Comparison of ENCODE assay signal across 23 mouse cellular contexts in genomic region chr11:5068126-5068971, GRCm38 (mm10). TPM values are rescaled to one million over a fixed set of nuclear protein-coding genes. Genes with fewer than 3 reads are reported as not detected.
A peak's percentile ranks its signal among the peaks of the same experiment; 100 is the strongest.
DNase-seq lines count a peak whose midpoint lies in the region; ATAC-seq lines count a peak whose summit lies in the region.
"Had no signal": no experiment of that assay in that cellular context is flagged by ENCODE, and none has a peak within 500 bp of the region (broad histone marks: within the 10 kb centered on the region; RNA-seq: fewer than 3 reads in every experiment).

No protein-coding gene starts in this region.

- H3K9ac ChIP-seq in midbrain, embryonic 13.5 days (replicated peaks), result no peak overlapping the region
- H3K9ac ChIP-seq in midbrain, embryonic 16.5 days (ENCODE audit: low read depth, low read length), result no peak overlapping the region
- no peak overlapping the region for H3K9ac ChIP-seq in liver, embryonic 13.5 days
- no peak overlapping the region for H3K9ac ChIP-seq in neural tube, embryonic 15.5 days (replicated peaks)
- H3K9ac ChIP-seq: embryonic facial prominence, embryonic 12.5 days; heart, embryonic 12.5 days; hindbrain, embryonic 13.5 days; kidney, embryonic 15.5 days; neural tube, embryonic 12.5 days had no signal

- no peak overlapping the region for H3K4me3 ChIP-seq in midbrain, embryonic 13.5 days (replicated peaks)
- no peak overlapping the region for H3K4me3 ChIP-seq in midbrain, embryonic 16.5 days (ENCODE audit: low read depth, low read length)
- H3K4me3 ChIP-seq in liver, embryonic 13.5 days (replicated peaks), result no peak overlapping the region
- no peak overlapping the region for H3K4me3 ChIP-seq in hindbrain, embryonic 10.5 days
- H3K4me3 ChIP-seq in neural tube, embryonic 15.5 days (replicated peaks), result no peak overlapping the region
- H3K4me3 ChIP-seq: embryonic facial prominence, embryonic 12.5 days; erythroblast, embryonic 14.5 days; heart, embryonic 12.5 days; hindbrain, embryonic 13.5 days; kidney, embryonic 15.5 days; midbrain, embryonic 10.5 days; neural tube, embryonic 12.5 days had no signal

- H3K36me3 ChIP-seq in midbrain, embryonic 13.5 days, result peaks cover 54% of the 10 kb centered on the region
- H3K36me3 ChIP-seq in midbrain, embryonic 16.5 days (ENCODE audit: control insufficient read depth, insufficient read depth, low read length), result peaks cover 37% of the 10 kb centered on the region
- H3K36me3 ChIP-seq in liver, embryonic 13.5 days, result peaks cover 58% of the 10 kb centered on the region
- H3K36me3 ChIP-seq in hindbrain, embryonic 10.5 days, result peaks cover 60% of the 10 kb centered on the region
- peaks cover 56% of the 10 kb centered on the region for H3K36me3 ChIP-seq in neural tube, embryonic 15.5 days

- H3K9me3 ChIP-seq in midbrain, embryonic 13.5 days, result no peaks in the 10 kb centered on the region
- no peaks in the 10 kb centered on the region for H3K9me3 ChIP-seq in midbrain, embryonic 16.5 days (replicated peaks; ENCODE audit: control insufficient read depth, low read length, poor library complexity, severe bottlenecking)
- H3K9me3 ChIP-seq in liver, embryonic 13.5 days (replicated peaks), result no peaks in the 10 kb centered on the region
- no peaks in the 10 kb centered on the region for H3K9me3 ChIP-seq in hindbrain, embryonic 10.5 days
- H3K9me3 ChIP-seq in neural tube, embryonic 15.5 days (replicated peaks), result no peaks in the 10 kb centered on the region
- H3K9me3 ChIP-seq: embryonic facial prominence, embryonic 12.5 days; heart, embryonic 12.5 days; hindbrain, embryonic 13.5 days; kidney, embryonic 15.5 days; midbrain, embryonic 10.5 days; neural tube, embryonic 12.5 days had no signal

- H3K27me3 ChIP-seq in midbrain, embryonic 13.5 days, result peaks cover 16% of the 10 kb centered on the region
- peaks cover 4% of the 10 kb centered on the region for H3K27me3 ChIP-seq in midbrain, embryonic 16.5 days (ENCODE audit: control insufficient read depth, insufficient read depth, low read depth, low read length)
- peaks cover 16% of the 10 kb centered on the region for H3K27me3 ChIP-seq in liver, embryonic 13.5 days
- H3K27me3 ChIP-seq in hindbrain, embryonic 10.5 days (ENCODE audit: insufficient read depth, poor library complexity, severe bottlenecking), result peaks cover 16% of the 10 kb centered on the region
- H3K27me3 ChIP-seq in neural tube, embryonic 15.5 days (replicated peaks), result peaks cover 7% of the 10 kb centered on the region

- no peak for ATAC-seq in midbrain, embryonic 13.5 days
- no peak for ATAC-seq in midbrain, embryonic 16.5 days
- ATAC-seq in liver, embryonic 13.5 days (ENCODE audit: low read depth), result no peak
- ATAC-seq in neural tube, embryonic 15.5 days (ENCODE audit: low FRiP score), result no peak
- ATAC-seq: CD4-positive, CD25-positive, alpha-beta regulatory T cell, adult 4 months; forebrain, embryonic 16.5 days; inflammation-experienced regulatory T-cells, adult 6 months had no signal

- H3K4me2 ChIP-seq in midbrain, embryonic 13.5 days (replicated peaks), result no peak overlapping the region
- H3K4me2 ChIP-seq in midbrain, embryonic 16.5 days (ENCODE audit: low read length), result no peak overlapping the region
- no peak overlapping the region for H3K4me2 ChIP-seq in liver, embryonic 13.5 days
- no peak overlapping the region for H3K4me2 ChIP-seq in neural tube, embryonic 15.5 days
- H3K4me2 ChIP-seq: embryonic facial prominence, embryonic 12.5 days; heart, embryonic 12.5 days; hindbrain, embryonic 13.5 days; kidney, embryonic 15.5 days; neural tube, embryonic 12.5 days had no signal

- 0 out of 2 replicates have a peak overlapping the region, but pooled peaks have one; percentile 9 for H3K27ac ChIP-seq in midbrain, embryonic 13.5 days
- no peak overlapping the region for H3K27ac ChIP-seq in midbrain, embryonic 16.5 days (ENCODE audit: low read length)
- peak overlapping the region; percentile 23; the same call in 1 of the 2 replicates for H3K27ac ChIP-seq in liver, embryonic 13.5 days
- no peak overlapping the region for H3K27ac ChIP-seq in hindbrain, embryonic 10.5 days
- no peak overlapping the region for H3K27ac ChIP-seq in neural tube, embryonic 15.5 days (replicated peaks)
- H3K27ac ChIP-seq: embryonic facial prominence, embryonic 12.5 days; hindbrain, embryonic 13.5 days; kidney, embryonic 15.5 days; macrophage; midbrain, embryonic 10.5 days; neural tube, embryonic 12.5 days had no signal

- WGBS in midbrain, embryonic 13.5 days, result 88% methylated on average over 9 of the region's 9 CpGs
- WGBS in midbrain, embryonic 16.5 days, result 84% methylated on average over 9 of the region's 9 CpGs
- 61% methylated on average over 9 of the region's 9 CpGs for WGBS in liver, embryonic 13.5 days (ENCODE audit: insufficient replicate concordance)
- 85% methylated on average over 9 of the region's 9 CpGs for WGBS in hindbrain, embryonic 10.5 days
- WGBS in neural tube, embryonic 15.5 days, result 80% methylated on average over 9 of the region's 9 CpGs

- H3K4me1 ChIP-seq in midbrain, embryonic 13.5 days (replicated peaks), result peaks cover 20% of the 10 kb centered on the region
- peaks cover 10% of the 10 kb centered on the region for H3K4me1 ChIP-seq in midbrain, embryonic 16.5 days (ENCODE audit: control insufficient read depth, insufficient read depth, low read length)
- H3K4me1 ChIP-seq in liver, embryonic 13.5 days (replicated peaks), result peaks cover 47% of the 10 kb centered on the region
- peaks cover 21% of the 10 kb centered on the region for H3K4me1 ChIP-seq in hindbrain, embryonic 10.5 days (replicated peaks)
- peaks cover 20% of the 10 kb centered on the region for H3K4me1 ChIP-seq in neural tube, embryonic 15.5 days

- peak; percentile 31 for DNase-seq in adrenal gland, postnatal 14 days
- DNase-seq in adrenal gland, adult (ENCODE audit: inconsistent age in 2 of 2, low spot score in 1 of 2), result no peak
- no peak for DNase-seq in liver, embryonic 13.5 days
- DNase-seq in lung, postnatal 36 days, result peak; percentile 77
- no peak for DNase-seq in hindbrain, embryonic 10.5 days (ENCODE audit: low spot score)
- DNase-seq: adrenal gland, adult 2 months; heart, postnatal 14 days; thymus, adult 18-20 months had no signal

RNA-seq across cellular contexts. Expression of gene Gas2l1, which starts 3.2 kb away (rescaled TPM):
- 34.5 and 35.0 TPM in 2 replicates for total RNA-seq in adrenal gland, postnatal 14 days (2021)
- polyA plus RNA-seq in midbrain, embryonic 13.5 days (2015; fragmentation: Nextera tagmentation; extraction: Ambion mirVana), result 13.0 and 20.9 TPM in 2 replicates
- 19.5 and 20.6 TPM in 2 replicates for polyA plus RNA-seq in midbrain, embryonic 16.5 days (2015; fragmentation: Nextera tagmentation; extraction: Ambion mirVana)
- polyA plus RNA-seq in liver, embryonic 13.5 days (2015; fragmentation: Nextera tagmentation; extraction: Ambion mirVana), result 14.3 and 15.1 TPM in 2 replicates
- 25.5 and 34.9 TPM in 2 replicates for polyA plus RNA-seq in hindbrain, embryonic 10.5 days (2016; fragmentation: Nextera tagmentation; extraction: Ambion mirVana)
- polyA plus RNA-seq in neural tube, embryonic 15.5 days (2015; fragmentation: Nextera tagmentation; extraction: Ambion mirVana), result 25.9 and 26.0 TPM in 2 replicates

RNA-seq across cellular contexts. Expression of gene Rasl10a, which starts 10.4 kb away (rescaled TPM):
- total RNA-seq in adrenal gland, postnatal 14 days (2021), result 0.30 and 0.34 TPM in 2 replicates
- polyA plus RNA-seq in midbrain, embryonic 13.5 days (2015; fragmentation: Nextera tagmentation; extraction: Ambion mirVana), result 0.55 and 0.66 TPM in 2 replicates
- 1.1 and 1.2 TPM in 2 replicates for polyA plus RNA-seq in midbrain, embryonic 16.5 days (2015; fragmentation: Nextera tagmentation; extraction: Ambion mirVana)
- polyA plus RNA-seq in liver, embryonic 13.5 days (2015; fragmentation: Nextera tagmentation; extraction: Ambion mirVana), result 0.42 and 0.50 TPM in 2 replicates
- polyA plus RNA-seq in hindbrain, embryonic 10.5 days (2016; fragmentation: Nextera tagmentation; extraction: Ambion mirVana), result 0.44 and 0.84 TPM in 2 replicates
- 2.8 and 2.9 TPM in 2 replicates for polyA plus RNA-seq in neural tube, embryonic 15.5 days (2015; fragmentation: Nextera tagmentation; extraction: Ambion mirVana)
- total RNA-seq: monocyte, adult 5-6 weeks had no signal
- polyA plus RNA-seq: CD4-positive, CD25-positive, alpha-beta regulatory T cell, adult 4 months; erythroblast, embryonic 14.5 days; inflammation-experienced regulatory T-cells, adult 6 months; macrophage had no signal

RNA-seq across cellular contexts. Expression of gene Rhbdd3, which starts 30.4 kb away (rescaled TPM):
- 18.3 and 19.0 TPM in 2 replicates for total RNA-seq in adrenal gland, postnatal 14 days (2021)
- 32.8 and 33.1 TPM in 2 replicates for polyA plus RNA-seq in midbrain, embryonic 13.5 days (2015; fragmentation: Nextera tagmentation; extraction: Ambion mirVana)
- 46.9 and 48.8 TPM in 2 replicates for polyA plus RNA-seq in midbrain, embryonic 16.5 days (2015; fragmentation: Nextera tagmentation; extraction: Ambion mirVana)
- 11.8 and 14.3 TPM in 2 replicates for polyA plus RNA-seq in liver, embryonic 13.5 days (2015; fragmentation: Nextera tagmentation; extraction: Ambion mirVana)
- 29.1 and 29.3 TPM in 2 replicates for polyA plus RNA-seq in hindbrain, embryonic 10.5 days (2016; fragmentation: Nextera tagmentation; extraction: Ambion mirVana)
- 40.0 and 41.5 TPM in 2 replicates for polyA plus RNA-seq in neural tube, embryonic 15.5 days (2015; fragmentation: Nextera tagmentation; extraction: Ambion mirVana)

RNA-seq across cellular contexts. Expression of gene Ewsr1, which starts 30.7 kb away (rescaled TPM):
- 297 and 324 TPM in 2 replicates for total RNA-seq in adrenal gland, postnatal 14 days (2021)
- polyA plus RNA-seq in midbrain, embryonic 13.5 days (2015; fragmentation: Nextera tagmentation; extraction: Ambion mirVana), result 724 and 776 TPM in 2 replicates
- 548 and 592 TPM in 2 replicates for polyA plus RNA-seq in midbrain, embryonic 16.5 days (2015; fragmentation: Nextera tagmentation; extraction: Ambion mirVana)
- 312 and 331 TPM in 2 replicates for polyA plus RNA-seq in liver, embryonic 13.5 days (2015; fragmentation: Nextera tagmentation; extraction: Ambion mirVana)
- 877 and 924 TPM in 2 replicates for polyA plus RNA-seq in hindbrain, embryonic 10.5 days (2016; fragmentation: Nextera tagmentation; extraction: Ambion mirVana)
- polyA plus RNA-seq in neural tube, embryonic 15.5 days (2015; fragmentation: Nextera tagmentation; extraction: Ambion mirVana), result 533 and 582 TPM in 2 replicates

Comparison
In these comparisons a context has a peak if more than half of its experiments do, and no peak if none do; other contexts are left out.
1. DNase-seq: peak in adrenal gland, postnatal 14 days (single experiment) and lung, postnatal 36 days (single experiment); none in adrenal gland, adult (0 of 2), liver, embryonic 13.5 days (single experiment) and hindbrain, embryonic 10.5 days (single experiment).
2. H3K27ac ChIP-seq: peak in midbrain, embryonic 13.5 days (single experiment) and liver, embryonic 13.5 days (single experiment); none in midbrain, embryonic 16.5 days (single experiment), hindbrain, embryonic 10.5 days (single experiment) and neural tube, embryonic 15.5 days (single experiment).